Mouse (Mus musculus) testis, adult 2 months (tissue): Measurements from ENCODE around the gene Lemd1.

Experiments
- CTCF ChIP-seq: fragments of 200-500 bp; IDR thresholded peaks from 2 replicates; pipeline ENCODE4 v1.5.1; 2012; ENCODE audit warnings: low read depth, mild to moderate bottlenecking, inconsistent platforms, low read length, moderate library complexity; ENCODE audit not compliant: control insufficient read depth, insufficient read depth, insufficient replicate concordance
- POLR2A ChIP-seq: fragments of 200-500 bp; IDR thresholded peaks from 2 replicates; pipeline ENCODE4 v1.6.1; 2012; ENCODE audit warnings: low read depth, mild to moderate bottlenecking, inconsistent platforms, low read length, moderate library complexity; ENCODE audit not compliant: control insufficient read depth

GRCm38 (mm10) chr1:132229667-132230066 is 38.4 kb downstream of the Lemd1 start, which contains the start of gene Gm10188:
- TF ChIP-seq CTCF, result no peak
- TF ChIP-seq POLR2A, result no peak
